Mouse (Mus musculus) E14TG2a.4 (cell line): ENCODE data around the gene Epm2aip1.

ENCODE experiments used
- CTCF ChIP-seq: conservative IDR thresholded peaks from 2 replicates; pipeline ENCODE4 v1.5.1; 2014; ENCODE audit warnings: low read length
- NANOG ChIP-seq: IDR thresholded peaks from 2 replicates; pipeline ENCODE4 v1.6.1; 2014; ENCODE audit warnings: borderline replicate concordance, low read length, mixed read lengths
- POU5F1 ChIP-seq: IDR thresholded peaks from 2 replicates; pipeline ENCODE4 v1.6.1; 2014; ENCODE audit warnings: low read length, borderline replicate concordance

DNA sequence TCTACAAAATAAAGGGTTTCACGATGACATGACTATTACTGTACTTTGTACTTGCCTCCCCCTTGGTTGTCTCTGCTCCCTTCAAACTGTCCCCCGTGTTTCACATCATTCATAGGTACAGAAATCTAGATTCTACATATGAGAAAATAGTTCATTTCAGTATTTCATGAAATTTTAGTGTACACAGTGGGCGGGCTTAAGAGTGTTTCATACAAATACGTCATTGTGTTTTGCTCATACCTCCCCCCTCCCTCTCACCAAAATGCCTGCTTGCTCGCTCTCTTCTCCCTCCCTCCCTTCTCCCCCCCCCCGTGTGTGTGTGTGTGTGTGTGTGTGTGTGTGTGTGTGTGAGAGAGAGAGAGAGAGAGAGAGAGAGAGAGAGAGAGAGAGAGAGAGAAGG, 41.6 kb downstream of the Epm2aip1 start:
- TF ChIP-seq CTCF (no peak), POU5F1 (no peak), NANOG (no peak)
